Mouse (Mus musculus) liver, embryonic 14.5 days (tissue): Measurements from ENCODE around the gene Aebp2.

Experiments used
- CTCF ChIP-seq: IDR thresholded peaks from 2 replicates; pipeline ENCODE4 v1.5.1; 2016; ENCODE audit warnings: antibody characterized with exemption, low read depth, control low read depth
- EP300 ChIP-seq: IDR thresholded peaks from 2 replicates; pipeline ENCODE4 v1.6.1; 2016; ENCODE audit warnings: antibody characterized with exemption, low read depth

DNA sequence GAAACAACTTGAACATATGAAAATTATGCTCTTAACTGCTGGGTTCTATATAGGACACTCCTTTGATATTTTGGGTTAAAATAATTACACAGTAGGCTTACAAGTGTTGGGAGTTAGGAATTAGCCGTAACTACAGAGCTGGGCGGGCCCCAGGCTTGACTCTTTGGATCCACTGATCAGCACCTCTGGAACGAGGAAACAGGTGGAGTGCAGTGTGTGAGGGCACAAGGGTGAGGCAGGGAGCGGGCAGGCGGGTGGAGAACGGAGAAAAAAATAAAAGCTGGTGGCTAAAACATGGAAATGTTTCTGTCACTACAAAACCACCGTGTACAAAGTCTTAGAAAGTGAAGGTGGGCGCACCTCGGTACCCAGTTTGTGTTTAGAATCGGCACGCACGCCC, 20.2 kb downstream of the Aebp2 start:
- TF ChIP-seq CTCF (no peak), EP300 (no peak)
